Mouse (Mus musculus) liver (tissue): ENCODE results near the gene Arhgef12.

Experiments used
- DNase-seq: peaks from one replicate; pipeline ENCODE4 v3.0.0-alpha.2; 2020; ENCODE audit warnings: mixed read lengths

The Arhgef12 gene

GRCm38 (mm10) chr9:43108081-43108480, 1.0 kb upstream of the Arhgef12 start:
- DNase-seq: no peak

GRCm38 (mm10) chr9:43107555-43107954, 516 bp upstream of the Arhgef12 start:
- no peak for DNase-seq

GRCm38 (mm10) chr9:43106426-43107186, 433 bp downstream of the Arhgef12 start:
- peak; percentile 43 for DNase-seq

- DNase-seq: peak; percentile 86
These were observed 1.2 kb downstream of the Arhgef12 start for GRCm38 (mm10) chr9:43105664-43106361.

GRCm38 (mm10) chr9:43104873-43105663, 2.0 kb downstream of the Arhgef12 start:
- peak; percentile 56 for DNase-seq

GRCm38 (mm10) chr9:43104526-43104872, 2.5 kb downstream of the Arhgef12 start:
- DNase-seq: no peak

GRCm38 (mm10) chr9:43103675-43104299, 3.3 kb downstream of the Arhgef12 start:
- peak; percentile 38 for DNase-seq

- peak; percentile 62 for DNase-seq
These were observed 4.1 kb downstream of the Arhgef12 start for GRCm38 (mm10) chr9:43102931-43103330.

- peak; percentile 81 for DNase-seq
These were observed 5.0 kb downstream of the Arhgef12 start for GRCm38 (mm10) chr9:43101936-43102595.

- no peak for DNase-seq
These were observed 8.1 kb downstream of the Arhgef12 start for GRCm38 (mm10) chr9:43098922-43099321.

- DNase-seq: no peak
These were observed 9.1 kb downstream of the Arhgef12 start for GRCm38 (mm10) chr9:43097801-43098557.

GRCm38 (mm10) chr9:43096337-43096736, 10.7 kb downstream of the Arhgef12 start:
- no peak for DNase-seq

- DNase-seq: no peak
These were observed 12.2 kb downstream of the Arhgef12 start for GRCm38 (mm10) chr9:43094828-43095227.

GRCm38 (mm10) chr9:43093803-43094202, 13.2 kb downstream of the Arhgef12 start:
- DNase-seq: no peak

- DNase-seq: no peak
These were observed 21.3 kb downstream of the Arhgef12 start for GRCm38 (mm10) chr9:43085686-43086285.

- DNase-seq: no peak
These were observed 22.3 kb downstream of the Arhgef12 start for GRCm38 (mm10) chr9:43084496-43085362.

GRCm38 (mm10) chr9:43083441-43084055, 23.5 kb downstream of the Arhgef12 start:
- no peak for DNase-seq

- no peak for DNase-seq
These were observed 28.3 kb downstream of the Arhgef12 start for GRCm38 (mm10) chr9:43078711-43079110.

GRCm38 (mm10) chr9:43076163-43076562, 30.9 kb downstream of the Arhgef12 start:
- DNase-seq: no peak

- no peak for DNase-seq
These were observed 32.4 kb downstream of the Arhgef12 start for GRCm38 (mm10) chr9:43074611-43075010.
